Mouse (Mus musculus): ENCODE results near the gene Med7. TPM values are rescaled to one million over a fixed set of nuclear protein-coding genes. Genes with fewer than 3 reads are reported as not detected.

Gene Med7
- polyA plus RNA-seq, 1 experiment from 2014 or later, result 66.6 TPM

DNA sequence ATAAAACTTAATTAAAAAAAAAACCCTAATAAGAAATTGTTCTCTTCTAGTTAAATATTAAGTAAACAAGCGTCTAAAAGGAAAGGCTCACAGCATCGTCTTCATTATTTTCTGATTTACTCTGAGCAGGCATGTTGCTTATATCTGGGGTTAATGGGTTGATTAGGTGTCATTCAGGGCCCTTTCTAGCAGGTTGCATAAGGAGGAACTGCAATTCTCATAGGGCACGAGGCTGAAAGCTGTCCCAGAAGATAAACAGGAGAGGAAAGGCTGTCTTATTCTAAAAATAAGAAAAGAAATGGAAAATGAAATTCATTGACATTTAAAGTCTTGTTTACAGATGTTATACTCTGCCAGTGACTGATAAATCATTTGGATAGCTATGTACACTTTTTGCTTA, 23.2 kb downstream of the Med7 start:
- H3K36me3 ChIP-seq, result no peaks in the 10 kb centered on the region
- WGBS, result 83% methylated on average over 3 of the region's 3 CpGs
- no peaks in the 10 kb centered on the region for H3K27me3 ChIP-seq (replicated peaks)
- no peak overlapping the region for H3K27ac ChIP-seq (replicated peaks)
- H3K9me3 ChIP-seq (replicated peaks), result no peaks in the 10 kb centered on the region
- no peak overlapping the region for H3K4me2 ChIP-seq
- no peaks in the 10 kb centered on the region for H3K4me1 ChIP-seq
- ATAC-seq (ENCODE audit: low FRiP score), result no peak
- no peak overlapping the region for H3K4me3 ChIP-seq (replicated peaks)
- H3K9ac ChIP-seq (replicated peaks), result no peak overlapping the region

DNA sequence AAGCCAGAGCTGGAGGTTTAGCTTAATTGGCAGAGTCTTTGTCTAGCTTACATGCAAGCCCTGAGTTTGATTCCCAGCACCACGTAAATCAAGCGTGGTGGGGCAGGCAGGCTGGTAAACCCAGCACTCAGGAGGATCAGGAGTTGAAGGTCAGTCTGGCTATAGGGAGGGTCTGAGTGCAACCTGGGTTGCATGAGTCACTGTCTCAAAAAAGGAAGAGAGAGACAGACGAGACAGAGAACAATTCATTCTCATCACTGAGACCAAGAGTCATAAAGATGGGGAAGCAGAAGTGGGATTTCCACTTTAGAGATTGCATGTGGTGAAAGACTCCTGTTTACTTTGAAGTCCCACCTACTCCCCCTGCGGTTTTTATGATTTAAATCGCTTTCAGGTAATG, 24.6 kb downstream of the Med7 start:
- WGBS, result 76% methylated on average over 5 of the region's 5 CpGs
- H3K9ac ChIP-seq (replicated peaks), result no peak overlapping the region
- no peak overlapping the region for H3K27ac ChIP-seq (replicated peaks)
- no peaks in the 10 kb centered on the region for H3K9me3 ChIP-seq (replicated peaks)
- no peak overlapping the region for H3K4me2 ChIP-seq
- H3K4me3 ChIP-seq (replicated peaks), result no peak overlapping the region
- H3K4me1 ChIP-seq, result no peaks in the 10 kb centered on the region
- no peak for ATAC-seq (ENCODE audit: low FRiP score)
- H3K36me3 ChIP-seq, result no peaks in the 10 kb centered on the region
- H3K27me3 ChIP-seq (replicated peaks), result no peaks in the 10 kb centered on the region

DNA sequence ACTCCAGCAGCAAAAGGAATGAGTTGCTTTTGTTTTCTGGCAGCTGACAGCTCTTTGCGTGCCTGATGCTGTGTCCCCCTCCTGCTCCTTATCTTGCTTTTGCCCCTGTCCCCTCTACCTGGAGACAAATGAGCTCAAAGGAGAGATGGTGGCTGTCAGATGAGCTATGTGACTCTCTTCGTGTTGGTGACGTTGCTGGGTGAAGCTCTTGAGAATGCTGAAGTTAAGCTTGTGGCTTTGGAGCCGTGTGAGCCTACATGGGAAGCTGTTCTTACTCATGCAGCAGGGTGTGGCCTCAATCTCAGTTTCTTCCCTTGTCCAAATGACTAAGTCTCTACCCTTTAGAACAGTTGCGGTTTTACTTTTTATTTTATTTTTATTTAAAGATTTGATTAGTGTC, 25.2 kb downstream of the Med7 start:
- Histone ChIP-seq H3K4me2 (no peak overlapping the region), H3K4me1 (no peaks in the 10 kb centered on the region), H3K9me3 (replicated peaks) (no peaks in the 10 kb centered on the region), H3K9ac (replicated peaks) (no peak overlapping the region), H3K27ac (replicated peaks) (no peak overlapping the region), H3K27me3 (replicated peaks) (no peaks in the 10 kb centered on the region), H3K36me3 (no peaks in the 10 kb centered on the region), H3K4me3 (replicated peaks) (no peak overlapping the region)
- no peak for ATAC-seq (ENCODE audit: low FRiP score)
- 74% methylated on average over 5 of the region's 5 CpGs for WGBS

DNA sequence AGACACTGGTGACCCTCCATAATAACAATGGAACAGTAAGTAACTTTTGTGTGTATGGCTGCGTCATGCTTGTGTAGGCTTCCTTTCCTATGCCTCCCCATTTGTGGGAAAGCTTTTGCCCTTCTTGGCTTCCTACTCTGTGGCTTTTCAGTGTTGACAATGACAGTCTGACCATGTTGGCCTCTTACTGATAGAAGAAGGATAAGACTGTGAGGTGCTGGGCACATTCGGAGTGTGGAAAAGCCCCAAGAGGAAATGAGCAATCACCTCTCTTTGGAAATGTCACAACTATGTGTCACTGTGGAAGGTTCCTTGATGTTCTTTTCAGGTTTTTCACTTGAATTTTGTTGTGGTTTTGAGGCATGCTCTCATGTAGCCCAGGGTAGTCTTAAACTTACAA, 30.2 kb downstream of the Med7 start:
- ATAC-seq (ENCODE audit: low FRiP score), result no peak
- Histone ChIP-seq H3K9ac (replicated peaks) (no peak overlapping the region), H3K27ac (replicated peaks) (no peak overlapping the region), H3K4me3 (replicated peaks) (no peak overlapping the region), H3K9me3 (replicated peaks) (no peaks in the 10 kb centered on the region), H3K4me1 (no peaks in the 10 kb centered on the region), H3K36me3 (no peaks in the 10 kb centered on the region), H3K27me3 (replicated peaks) (no peaks in the 10 kb centered on the region), H3K4me2 (no peak overlapping the region)
- WGBS, result 95% methylated on average over 2 of the region's 2 CpGs

DNA sequence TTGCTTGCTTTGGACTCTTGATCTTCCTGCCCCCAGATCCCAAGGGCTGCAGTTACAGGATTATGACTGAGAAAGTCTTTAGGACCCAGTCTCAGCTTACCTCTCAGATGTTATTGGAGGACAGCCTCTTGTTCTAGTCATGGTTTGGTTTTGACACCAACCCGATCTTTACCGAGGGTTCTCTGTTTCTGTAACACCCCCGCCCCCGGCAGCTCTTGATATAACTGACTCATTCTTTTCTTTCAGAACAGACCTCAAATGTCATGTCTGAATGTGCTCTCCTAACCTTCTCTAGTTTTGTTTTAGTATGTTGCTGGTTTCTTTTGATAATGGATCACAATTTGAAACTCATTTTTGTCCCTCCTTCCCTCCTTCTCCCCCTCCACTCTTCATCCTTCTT, 37.5 kb downstream of the Med7 start:
- no peak for ATAC-seq (ENCODE audit: low FRiP score)
- H3K4me2 ChIP-seq, result no peak overlapping the region
- no peaks in the 10 kb centered on the region for H3K27me3 ChIP-seq (replicated peaks)
- 97% methylated on average over 4 of the region's 4 CpGs for WGBS
- no peak overlapping the region for H3K9ac ChIP-seq (replicated peaks)
- H3K4me3 ChIP-seq (replicated peaks), result no peak overlapping the region
- H3K4me1 ChIP-seq, result no peaks in the 10 kb centered on the region
- H3K36me3 ChIP-seq, result no peaks in the 10 kb centered on the region
- no peaks in the 10 kb centered on the region for H3K9me3 ChIP-seq (replicated peaks)
- H3K27ac ChIP-seq (replicated peaks), result no peak overlapping the region

DNA sequence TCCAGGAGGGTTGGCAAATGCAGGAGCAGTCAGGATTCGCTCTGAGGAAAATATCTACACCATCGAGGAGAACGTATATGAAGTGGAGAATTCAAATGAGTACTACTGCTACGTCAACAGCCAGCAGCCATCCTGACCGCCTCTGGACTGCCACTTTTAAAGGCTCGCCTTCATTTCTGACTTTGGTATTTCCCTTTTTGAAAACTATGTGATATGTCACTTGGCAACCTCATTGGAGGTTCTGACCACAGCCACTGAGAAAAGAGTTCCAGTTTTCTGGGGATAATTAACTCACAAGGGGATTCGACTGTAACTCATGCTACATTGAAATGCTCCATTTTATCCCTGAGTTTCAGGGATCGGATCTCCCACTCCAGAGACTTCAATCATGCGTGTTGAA, 42.6 kb downstream of the Med7 start:
- no peaks in the 10 kb centered on the region for H3K4me1 ChIP-seq
- no peak overlapping the region for H3K4me2 ChIP-seq
- H3K4me3 ChIP-seq (replicated peaks), result no peak overlapping the region
- H3K9me3 ChIP-seq (replicated peaks), result no peaks in the 10 kb centered on the region
- H3K27ac ChIP-seq (replicated peaks), result no peak overlapping the region
- WGBS, result 90% methylated on average over 9 of the region's 9 CpGs
- no peaks in the 10 kb centered on the region for H3K27me3 ChIP-seq (replicated peaks)
- no peak overlapping the region for H3K9ac ChIP-seq (replicated peaks)
- no peaks in the 10 kb centered on the region for H3K36me3 ChIP-seq
- ATAC-seq (ENCODE audit: low FRiP score), result no peak

DNA sequence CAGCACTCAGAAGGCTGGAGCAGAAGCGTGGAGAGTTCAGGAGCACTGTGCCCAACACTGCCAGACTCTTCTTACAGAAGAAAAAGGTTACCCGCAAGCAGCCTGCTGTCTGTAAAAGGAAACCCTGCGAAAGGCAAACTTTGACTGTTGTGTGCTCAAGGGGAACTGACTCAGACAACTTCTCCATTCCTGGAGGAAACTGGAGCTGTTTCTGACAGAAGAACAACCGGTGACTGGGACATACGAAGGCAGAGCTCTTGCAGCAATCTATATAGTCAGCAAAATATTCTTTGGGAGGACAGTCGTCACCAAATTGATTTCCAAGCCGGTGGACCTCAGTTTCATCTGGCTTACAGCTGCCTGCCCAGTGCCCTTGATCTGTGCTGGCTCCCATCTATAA, 43.8 kb downstream of the Med7 start:
- 88% methylated on average over 7 of the region's 7 CpGs for WGBS

DNA sequence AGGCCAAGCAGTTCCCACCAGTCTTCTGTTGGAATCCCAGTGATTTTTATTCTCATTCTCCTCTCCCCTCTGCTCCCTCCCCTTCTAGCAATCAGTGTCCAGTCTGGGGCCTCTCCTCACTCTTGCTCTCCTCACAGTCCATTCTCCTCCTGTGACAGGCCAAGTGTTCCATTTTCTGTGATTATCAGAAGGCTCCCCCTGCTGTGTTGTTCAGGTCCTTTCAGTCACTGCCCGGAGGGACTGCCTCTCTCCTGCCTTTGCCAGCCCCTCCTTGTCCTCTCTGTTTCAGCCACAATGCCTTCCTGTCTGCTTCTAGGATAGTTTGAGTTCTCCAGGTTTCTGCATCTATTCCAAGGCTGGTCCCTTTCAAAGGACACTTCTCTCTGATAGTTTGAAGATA, 51.5 kb downstream of the Med7 start:
- H3K9me3 ChIP-seq (replicated peaks), result no peaks in the 10 kb centered on the region
- no peak overlapping the region for H3K9ac ChIP-seq (replicated peaks)
- 0% methylated on average over 1 of the region's 1 CpGs for WGBS

More for the DNA sequence above, 43.8 kb downstream of the Med7 start:
- Histone ChIP-seq H3K36me3 (no peaks in the 10 kb centered on the region), H3K9me3 (replicated peaks) (no peaks in the 10 kb centered on the region), H3K27me3 (replicated peaks) (no peaks in the 10 kb centered on the region), H3K27ac (replicated peaks) (no peak overlapping the region), H3K9ac (replicated peaks) (no peak overlapping the region), H3K4me2 (no peak overlapping the region), H3K4me1 (no peaks in the 10 kb centered on the region), H3K4me3 (replicated peaks) (no peak overlapping the region)
- ATAC-seq (ENCODE audit: low FRiP score), result no peak

DNA sequence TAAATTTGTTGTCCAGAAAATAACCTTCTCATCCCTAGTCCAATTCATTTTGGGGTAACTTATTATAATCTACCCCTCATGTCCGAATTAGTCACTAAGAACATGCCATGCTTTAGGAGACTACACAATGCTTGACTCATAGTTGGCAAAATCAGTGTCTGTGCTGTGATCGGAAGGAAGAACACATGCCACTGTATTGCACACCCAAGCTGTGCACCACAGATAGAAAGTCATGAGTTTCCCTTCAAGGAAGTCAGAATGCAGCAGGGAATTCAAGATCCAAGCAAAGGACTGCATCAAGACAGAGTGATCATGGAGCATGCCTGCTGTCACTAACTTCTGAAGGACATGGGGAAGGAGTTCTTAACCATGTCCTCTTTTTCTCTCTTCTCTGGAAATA, 51.9 kb downstream of the Med7 start:
- no peak overlapping the region for H3K4me3 ChIP-seq (replicated peaks)
- H3K27me3 ChIP-seq (replicated peaks), result no peaks in the 10 kb centered on the region
- no peaks in the 10 kb centered on the region for H3K9me3 ChIP-seq (replicated peaks)
- no peak overlapping the region for H3K4me2 ChIP-seq
- WGBS, result 86% methylated on average over 2 of the region's 2 CpGs
- no peak overlapping the region for H3K27ac ChIP-seq (replicated peaks)
- ATAC-seq (ENCODE audit: low FRiP score), result no peak
- no peak overlapping the region for H3K9ac ChIP-seq (replicated peaks)
- no peaks in the 10 kb centered on the region for H3K36me3 ChIP-seq
- H3K4me1 ChIP-seq, result no peaks in the 10 kb centered on the region

More for the DNA sequence above, 51.5 kb downstream of the Med7 start:
- Histone ChIP-seq H3K36me3 (no peaks in the 10 kb centered on the region), H3K27me3 (replicated peaks) (no peaks in the 10 kb centered on the region), H3K4me3 (replicated peaks) (no peak overlapping the region), H3K27ac (replicated peaks) (no peak overlapping the region), H3K4me1 (no peaks in the 10 kb centered on the region), H3K4me2 (no peak overlapping the region)
- no peak for ATAC-seq (ENCODE audit: low FRiP score)

Other genes starting within 250 kb of the Med7 start
- gene Fndc9, start 201.4 kb upstream of the Med7 start, polyA plus RNA-seq (2015; fragmentation: Nextera tagmentation; extraction: Ambion mirVana), result 1.5 and 2.3 TPM in 2 replicates
- gene Cyfip2, start 124.1 kb upstream of the Med7 start, polyA plus RNA-seq (2015; fragmentation: Nextera tagmentation; extraction: Ambion mirVana), result 88.0 and 91.1 TPM in 2 replicates
- gene Itk, start 47.4 kb upstream of the Med7 start, polyA plus RNA-seq (2015; fragmentation: Nextera tagmentation; extraction: Ambion mirVana), result 2.3 TPM in 1 of 2 replicates, not detected in the other
- gene Fam71b, start 40.4 kb upstream of the Med7 start, polyA plus RNA-seq (2015; fragmentation: Nextera tagmentation; extraction: Ambion mirVana), result not detected in 2 replicates
- gene Havcr2, start 18.0 kb downstream of the Med7 start, polyA plus RNA-seq (2015; fragmentation: Nextera tagmentation; extraction: Ambion mirVana), result 0.29 and 0.36 TPM in 2 replicates
- gene Gm12169, start 87.3 kb downstream of the Med7 start, polyA plus RNA-seq (2015; fragmentation: Nextera tagmentation; extraction: Ambion mirVana), result not detected in 2 replicates
- gene BC053393, start 134.6 kb downstream of the Med7 start, polyA plus RNA-seq (2015; fragmentation: Nextera tagmentation; extraction: Ambion mirVana), result not detected in 2 replicates
- not detected in 2 replicates for gene Dppa1, start 192.3 kb downstream of the Med7 start, polyA plus RNA-seq (2015; fragmentation: Nextera tagmentation; extraction: Ambion mirVana)

Data from neural tube, embryonic 15.5 days (tissue).